Mouse (Mus musculus) left cerebral cortex, adult 8-10 months (tissue): ENCODE results near the gene 4933416C03Rik. TPM values are rescaled to one million over a fixed set of nuclear protein-coding genes. Genes with fewer than 3 reads are reported as not detected.

Experiments used
- DNase-seq, 2 experiments: peaks; one replicate each; pipeline ENCODE4 v3.0.0; 2022; ENCODE audit warnings: low spot score in 2 of 2
- total RNA-seq, 4 experiments: library from RNA; stranded (reverse); gene quantifications; 2 replicates each; pipeline ENCODE4 v1.2.4; 2022

4933416C03Rik gene
- not detected for total RNA-seq

DNA sequence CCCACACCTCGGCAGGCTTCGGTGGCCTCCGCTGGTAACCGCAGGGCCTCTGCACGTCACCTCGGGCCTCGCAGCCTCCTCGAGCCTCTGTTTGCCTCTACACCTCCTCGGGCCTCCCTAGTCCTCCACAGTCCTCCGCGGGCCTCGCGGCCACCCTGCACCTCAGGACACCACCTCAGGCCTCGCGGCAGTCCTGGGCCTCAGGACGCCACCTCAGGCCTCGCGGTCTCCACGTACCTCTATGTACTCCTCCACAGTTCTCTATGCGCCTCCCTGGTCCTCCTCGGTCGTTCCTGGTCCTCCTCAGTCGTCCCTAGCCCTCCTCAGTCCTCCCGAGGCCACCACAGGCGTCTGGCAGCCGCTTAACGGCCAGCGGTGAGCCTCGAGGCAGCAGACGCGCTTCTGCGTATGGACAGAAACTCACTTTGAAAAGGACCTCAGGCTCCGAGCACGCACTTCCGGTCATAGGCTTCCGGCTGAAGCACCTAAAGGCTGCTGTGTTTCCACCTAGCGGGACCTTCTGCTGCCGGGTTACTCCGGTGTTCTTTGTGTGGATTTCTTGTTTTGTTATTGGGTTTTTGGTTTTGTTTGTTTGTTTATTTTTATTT, at the start of gene 4933416C03Rik:
4933416C03Rik (minus strand) TSS at position 51 of the 608 bp plus-strand sequence.
- DNase-seq = no peak

GRCm38 (mm10) chr10:116162338-116162737, 48.6 kb upstream of the 4933416C03Rik start:
- no peak for DNase-seq

GRCm38 (mm10) chr10:116156699-116157098, 43.0 kb upstream of the 4933416C03Rik start:
- DNase-seq = no peak

DNA sequence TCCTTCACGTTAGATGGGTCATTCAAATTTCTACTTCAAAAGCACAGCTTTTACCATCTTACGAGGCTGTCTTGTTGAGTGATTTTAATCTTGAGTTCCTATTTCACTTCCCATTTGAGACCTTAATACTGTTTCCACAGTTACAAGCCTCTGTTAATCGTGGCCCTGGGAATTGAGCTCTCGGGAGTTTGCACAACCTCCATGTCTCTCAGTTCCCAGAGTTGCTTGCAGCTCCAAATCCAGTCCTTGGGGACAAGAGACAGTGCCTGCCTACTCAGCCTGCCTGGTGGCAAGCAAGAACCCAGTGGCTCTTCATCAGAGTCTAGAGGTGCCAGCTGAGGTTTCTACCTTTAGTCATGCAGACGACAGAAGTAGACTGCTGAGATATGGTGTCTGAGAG, 41.0 kb upstream of the 4933416C03Rik start:
- no peak for DNase-seq

GRCm38 (mm10) chr10:116146091-116146490, 32.4 kb upstream of the 4933416C03Rik start:
- DNase-seq = no peak

GRCm38 (mm10) chr10:116143684-116144083, 30.0 kb upstream of the 4933416C03Rik start:
- no peak for DNase-seq

GRCm38 (mm10) chr10:116140226-116140625, 26.5 kb upstream of the 4933416C03Rik start:
- no peak for DNase-seq

DNA sequence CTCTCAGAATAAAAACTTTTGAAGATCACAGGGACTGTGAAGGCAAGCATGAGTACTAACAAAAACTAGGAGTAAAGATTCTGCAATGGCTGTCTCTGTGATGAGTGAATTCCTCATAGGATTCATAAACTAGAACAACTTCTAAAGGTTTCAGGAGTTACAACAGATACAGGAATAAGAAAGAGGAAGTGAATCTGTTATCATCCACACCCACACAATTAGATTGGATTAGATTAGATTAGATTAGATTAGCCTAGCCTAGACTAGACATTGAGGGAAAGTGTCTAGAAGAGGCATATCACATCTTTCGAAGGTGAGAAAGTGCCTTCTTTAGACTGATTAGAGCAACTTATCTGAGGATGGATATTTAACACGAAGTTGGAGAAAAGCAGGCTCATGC, 21.5 kb upstream of the 4933416C03Rik start:
- no peak for DNase-seq

GRCm38 (mm10) chr10:116132233-116132632, 18.5 kb upstream of the 4933416C03Rik start:
- peak in 1 of 2 experiments; percentile 40 for DNase-seq

GRCm38 (mm10) chr10:116131223-116131622, 17.5 kb upstream of the 4933416C03Rik start:
- DNase-seq = no peak

DNA sequence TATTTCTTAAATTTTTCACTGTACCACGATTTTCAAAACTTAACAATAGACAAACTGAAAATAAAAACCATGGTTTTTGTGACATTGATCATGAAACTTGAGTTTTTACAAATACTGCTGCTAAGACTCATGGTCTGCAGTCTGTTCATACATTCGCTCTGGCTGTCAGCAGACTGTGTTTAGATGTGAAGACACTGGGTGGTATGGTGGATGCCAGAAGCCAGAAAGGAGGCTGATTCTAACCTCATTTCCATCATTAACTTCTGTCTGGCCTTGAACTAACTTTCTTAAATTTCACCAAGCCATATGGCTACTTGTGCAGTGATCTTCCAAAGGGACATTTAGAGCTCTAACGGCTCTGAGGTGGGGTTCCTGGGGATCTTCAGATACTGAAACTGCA, 16.7 kb upstream of the 4933416C03Rik start:
- no peak for DNase-seq

GRCm38 (mm10) chr10:116125364-116125763, 11.6 kb upstream of the 4933416C03Rik start:
- DNase-seq = no peak

DNA sequence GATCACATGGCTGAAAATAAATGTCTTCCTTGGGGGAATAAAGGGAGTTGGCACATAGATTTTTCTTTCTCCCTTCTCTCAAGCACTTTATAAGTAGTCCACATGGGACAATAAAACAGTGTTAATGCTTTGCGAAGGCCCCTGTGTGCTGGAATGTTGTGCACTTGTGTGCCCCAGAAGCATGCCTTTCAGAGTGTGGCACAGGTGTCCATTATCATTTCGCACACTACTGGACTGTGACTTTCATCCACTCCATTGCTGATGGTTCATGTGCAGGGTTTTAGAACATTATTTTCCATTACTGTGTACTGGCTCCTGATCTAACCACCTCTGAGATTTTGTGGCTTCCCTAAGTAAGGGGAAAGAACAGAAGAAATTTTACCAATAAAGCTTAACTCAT, 10.1 kb upstream of the 4933416C03Rik start:
- DNase-seq = no peak

- no peak for DNase-seq
These were observed 7.7 kb upstream of the 4933416C03Rik start for GRCm38 (mm10) chr10:116121463-116121862.

GRCm38 (mm10) chr10:116117060-116117459, 3.3 kb upstream of the 4933416C03Rik start:
- peak in 1 of 2 experiments; percentile 49 for DNase-seq

DNA sequence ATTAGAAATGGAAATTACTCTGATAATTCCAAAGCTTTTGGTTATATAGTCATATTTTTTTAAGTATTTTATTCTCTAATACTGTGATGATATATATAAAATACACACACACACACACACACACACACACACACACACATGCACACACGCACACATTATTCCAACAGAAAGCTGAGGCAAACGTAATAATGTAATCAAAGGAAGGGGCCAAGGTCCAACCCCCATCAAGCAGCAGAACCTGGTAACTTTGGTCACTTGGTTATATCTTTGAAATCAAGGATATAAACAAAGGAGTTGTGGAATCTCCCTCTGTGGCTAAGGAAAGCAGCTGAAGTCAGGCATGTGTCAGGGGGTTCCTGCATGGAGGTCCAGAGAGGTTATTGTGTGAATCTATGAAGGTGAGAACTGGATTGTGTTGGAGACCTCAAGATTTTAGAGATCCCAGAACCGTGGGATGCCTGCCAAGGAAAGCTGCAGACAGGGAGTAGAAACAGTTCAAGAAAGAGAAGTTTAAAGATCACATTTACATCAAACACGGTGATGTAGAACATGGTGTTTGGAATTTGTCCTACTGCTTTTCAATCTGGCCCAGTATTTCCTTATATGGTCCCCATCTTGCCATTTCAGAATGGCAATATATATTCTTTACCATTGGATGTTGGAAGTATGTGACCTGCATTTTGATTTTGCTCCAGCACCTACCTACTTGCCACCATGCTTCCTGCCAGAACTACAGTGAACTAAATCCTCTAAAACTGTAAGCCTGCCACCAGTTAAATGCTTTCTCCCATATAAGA, 2.4 kb upstream of the 4933416C03Rik start:
- DNase-seq = no peak

- no peak for DNase-seq
These were observed 849 bp downstream of the 4933416C03Rik start for GRCm38 (mm10) chr10:116112868-116113267.

- no peak for DNase-seq
These were observed 5.0 kb downstream of the 4933416C03Rik start for GRCm38 (mm10) chr10:116108730-116109129.

DNA sequence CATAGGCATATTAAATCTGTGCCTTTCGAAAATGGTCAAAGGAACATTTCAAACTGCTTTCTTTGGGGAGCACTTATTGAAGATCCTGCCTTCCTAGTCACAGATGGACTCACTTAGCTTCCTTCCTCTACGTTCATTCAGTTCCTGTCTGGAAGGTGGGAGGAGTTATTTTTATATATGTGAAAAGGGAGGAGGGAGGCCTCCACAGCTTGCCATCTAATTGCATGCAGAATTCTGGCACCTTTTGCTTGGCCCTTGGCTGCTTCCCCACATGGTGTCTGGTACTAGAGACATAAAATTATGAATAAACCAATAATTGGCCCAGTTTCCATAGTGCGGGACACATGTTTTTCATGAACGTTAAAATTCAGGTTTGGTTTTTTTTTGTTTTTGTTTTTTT, 5.5 kb downstream of the 4933416C03Rik start:
- DNase-seq = peak in 1 of 2 experiments; percentile 42

DNA sequence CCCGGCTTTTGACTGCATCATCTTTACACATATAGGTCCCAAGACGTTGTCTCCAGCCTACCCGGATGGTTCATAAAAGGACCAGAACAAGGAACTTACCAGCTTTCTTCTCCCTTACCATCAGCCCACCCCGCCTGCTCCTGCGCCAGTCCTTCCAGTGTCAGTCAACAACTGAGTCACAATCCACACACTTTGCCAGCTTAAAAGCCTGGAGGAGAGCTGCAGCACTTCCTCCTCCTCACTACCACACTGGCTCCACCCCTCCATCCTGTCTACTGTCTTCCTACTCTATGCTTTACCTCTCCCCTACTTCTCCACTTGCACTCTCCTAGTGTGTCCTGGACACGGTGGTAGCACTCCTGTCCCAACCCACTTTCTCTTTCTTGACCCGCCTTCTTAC, 15.2 kb downstream of the 4933416C03Rik start:
- peak in 1 of 2 experiments; percentile 11 for DNase-seq

- no peak for DNase-seq
These were observed 17.3 kb downstream of the 4933416C03Rik start for GRCm38 (mm10) chr10:116096466-116096865.

- DNase-seq = no peak
These were observed 29.8 kb downstream of the 4933416C03Rik start for GRCm38 (mm10) chr10:116083965-116084364.

GRCm38 (mm10) chr10:116080841-116081240, 32.9 kb downstream of the 4933416C03Rik start:
- DNase-seq = no peak
